Mouse (Mus musculus) ES-Bruce4 (cell line): Measurements from ENCODE around the gene Unc45b. TPM values are rescaled to one million over a fixed set of nuclear protein-coding genes. Genes with fewer than 3 reads are reported as not detected.
"Not testable (repeated sequence)": the region's sequence is repeated elsewhere in the genome, so short reads cannot be mapped to it uniquely, and the experiment has no call there.

Source experiments
- H3K27ac ChIP-seq: 2 replicates; pipeline ENCODE4 v1.5.1; 2012; ENCODE audit warnings: low read length, inconsistent platforms; ENCODE audit not compliant: insufficient read depth
- H3K27me3 ChIP-seq: 2 replicates; pipeline ENCODE4 v1.6.1; 2012; ENCODE audit warnings: mild to moderate bottlenecking, low read length, inconsistent platforms; ENCODE audit not compliant: control insufficient read depth, poor library complexity, insufficient read depth, severe bottlenecking
- H3K36me3 ChIP-seq: 2 replicates; pipeline ENCODE4 v1.6.1; 2012; ENCODE audit warnings: inconsistent platforms, mild to moderate bottlenecking, low read length, moderate library complexity; ENCODE audit not compliant: control insufficient read depth, poor library complexity, insufficient read depth, severe bottlenecking
- H3K4me1 ChIP-seq: one replicate; pipeline ENCODE4 v1.8.1; 2011; ENCODE audit warnings: low read length; ENCODE audit not compliant: control insufficient read depth, insufficient read depth
- H3K4me3 ChIP-seq: 2 replicates; pipeline ENCODE4 v1.5.1; 2011; ENCODE audit warnings: low read depth, mild to moderate bottlenecking, low read length
- H3K9ac ChIP-seq: 2 replicates; pipeline ENCODE4 v1.6.1; 2012; ENCODE audit warnings: low read depth, mild to moderate bottlenecking, inconsistent platforms; ENCODE audit not compliant: poor library complexity, severe bottlenecking
- H3K9me3 ChIP-seq: replicated peaks from 2 replicates; pipeline ENCODE4 v1.6.1; 2012; ENCODE audit warnings: mild to moderate bottlenecking, low read length, inconsistent platforms; ENCODE audit not compliant: control insufficient read depth, poor library complexity, insufficient read depth, severe bottlenecking
- CTCF ChIP-seq: IDR thresholded peaks from one replicate; pipeline ENCODE4 v1.8.1; 2011; ENCODE audit warnings: low read depth, low read length
- EP300 ChIP-seq: IDR thresholded peaks from 2 replicates; pipeline ENCODE4 v1.6.1; 2011; ENCODE audit warnings: low read depth, low read length; ENCODE audit not compliant: insufficient read depth
- POLR2A ChIP-seq: IDR thresholded peaks from one replicate; pipeline ENCODE4 v1.8.1; 2011; ENCODE audit warnings: low read length; ENCODE audit not compliant: insufficient read depth
- polyA plus RNA-seq: library from polyadenylated mRNA; stranded (reverse); fragments of >200 nt; gene quantifications from 2 replicates; pipeline ENCODE4 v1.2.4, GENCODE M21; 2011; ENCODE audit warnings: low read depth; ENCODE audit not compliant: missing spikeins, insufficient read depth, insufficient read length

The Unc45b gene
- polyA plus RNA-seq, 1 experiment, result 3.5 TPM

DNA sequence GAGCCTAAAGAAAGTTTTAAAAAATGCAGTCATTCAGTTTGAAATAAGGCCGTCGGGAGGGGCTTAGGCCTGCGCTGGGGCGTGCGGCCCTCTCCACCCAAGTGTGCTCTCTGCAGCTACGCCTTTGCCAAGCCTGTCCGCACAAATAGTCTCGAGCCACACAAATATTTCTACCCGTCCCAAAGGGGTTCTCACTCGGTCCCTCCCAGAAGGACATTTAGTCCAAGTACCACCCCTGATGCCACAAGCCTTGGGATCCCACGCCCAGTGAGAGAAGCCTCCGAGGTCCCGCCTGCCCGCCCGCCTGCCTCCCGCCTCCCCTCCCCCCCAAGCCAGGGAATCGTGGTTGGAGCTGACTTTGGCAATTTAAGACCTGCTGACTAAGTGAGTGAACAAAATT is 72.8 kb downstream of the Unc45b start:
- Histone ChIP-seq H3K27me3 (peaks cover 1% of the 10 kb centered on the region; the same call in 1 of the 2 replicates), H3K9ac (no peak overlapping the region), H3K36me3 (no peaks in the 10 kb centered on the region; the same call in 1 of the 2 replicates)

GRCm38 (mm10) chr11:82987621-82988020 is 77.3 kb downstream of the Unc45b start:
- Histone ChIP-seq H3K36me3 (no peaks in the 10 kb centered on the region; the same call in 1 of the 2 replicates), H3K4me3 (no peak overlapping the region), H3K27me3 (peaks cover 1% of the 10 kb centered on the region; the same call in 1 of the 2 replicates), H3K9ac (no peak overlapping the region), H3K4me1 (peaks cover 5% of the 10 kb centered on the region), H3K9me3 (no peaks in the 10 kb centered on the region), H3K27ac (no peak overlapping the region)
- TF ChIP-seq EP300 (no peak), CTCF (no peak), POLR2A (no peak)

More for the DNA sequence above, 72.8 kb downstream of the Unc45b start:
- Histone ChIP-seq H3K9me3 (no peaks in the 10 kb centered on the region), H3K4me1 (no peaks in the 10 kb centered on the region), H3K4me3 (no peak overlapping the region), H3K27ac (no peak overlapping the region)
- TF ChIP-seq CTCF, result no peak

GRCm38 (mm10) chr11:82989357-82989756 is 79.0 kb downstream of the Unc45b start:
- peak overlapping the region; percentile 27; the same call in 1 of the 2 replicates for H3K9ac ChIP-seq

GRCm38 (mm10) chr11:82990612-82991385 is 80.4 kb downstream of the Unc45b start:
- not testable (repeated sequence) for H3K4me1 ChIP-seq, H3K36me3 ChIP-seq, H3K27me3 ChIP-seq, H3K27ac ChIP-seq, H3K9me3 ChIP-seq
- H3K4me3 ChIP-seq, result peak overlapping the region; percentile 27
- H3K9ac ChIP-seq, result peak overlapping the region; percentile 13; the same call in 1 of the 2 replicates

More at GRCm38 (mm10) chr11:82989357-82989756, 79.0 kb downstream of the Unc45b start:
- Histone ChIP-seq H3K36me3 (no peaks in the 10 kb centered on the region; the same call in 1 of the 2 replicates), H3K27me3 (peaks cover 1% of the 10 kb centered on the region; the same call in 1 of the 2 replicates), H3K9me3 (no peaks in the 10 kb centered on the region), H3K4me1 (peaks cover 5% of the 10 kb centered on the region), H3K4me3 (no peak overlapping the region), H3K27ac (no peak overlapping the region)
- TF ChIP-seq CTCF (no peak), EP300 (peak; percentile 76; the same call in 1 of the 2 replicates), POLR2A (no peak)

DNA sequence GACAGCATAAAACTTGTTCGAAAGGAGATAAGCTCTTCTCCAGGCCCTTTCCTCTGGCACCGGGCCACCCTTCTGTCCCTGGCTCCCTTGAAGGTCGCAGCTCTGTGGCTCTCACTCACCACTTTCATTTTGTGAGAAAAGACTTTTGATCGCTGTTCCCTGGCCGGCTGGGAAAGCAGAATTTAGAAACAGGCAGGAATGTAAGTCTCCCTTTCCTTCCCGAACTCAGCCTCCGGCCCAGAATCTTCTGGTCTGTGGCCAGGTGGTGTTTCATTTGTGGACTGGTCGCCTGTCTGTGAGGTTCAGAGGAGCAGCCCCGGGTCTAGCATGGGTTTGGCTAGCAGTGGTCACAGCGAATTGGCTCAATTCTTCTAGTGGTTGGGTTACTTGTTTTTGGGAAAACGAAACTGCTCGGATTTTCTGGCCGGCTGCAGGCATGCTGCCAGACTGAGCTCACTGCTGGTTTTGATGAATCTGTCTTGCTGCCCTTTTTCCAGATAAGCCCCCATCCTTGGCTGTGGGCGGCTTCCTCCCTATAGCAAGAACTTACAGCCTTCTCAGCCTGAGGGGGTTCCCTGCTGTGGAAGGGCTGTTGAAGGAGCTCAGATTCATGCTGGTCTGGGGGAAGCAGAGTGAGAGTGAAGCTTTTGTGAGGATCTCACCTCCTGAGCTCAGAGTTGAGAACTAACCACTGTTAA is 81.3 kb downstream of the Unc45b start, which contains the start of gene Slfn9:
Gene Slfn9, minus strand, starts transcription at position 362 of the 698 bp plus-strand sequence.
- Histone ChIP-seq H3K4me1 (peaks cover 5% of the 10 kb centered on the region), H3K9me3 (no peaks in the 10 kb centered on the region), H3K27ac (no peak within 1 kb of the TSS), H3K9ac (no peak within 1 kb of the TSS), H3K36me3 (no peaks in the 10 kb centered on the region), H3K27me3 (peaks cover 1% of the 10 kb centered on the region; the same call in 1 of the 2 replicates), H3K4me3 (peak within 1 kb of the TSS; percentile 27)
- TF ChIP-seq EP300 (no peak), CTCF (no peak), POLR2A (no peak)

Other genes starting within 250 kb of the Unc45b start
- 1.1 and 1.6 TPM in 2 replicates for gene Cct6b, start 146.2 kb upstream of the Unc45b start, polyA plus RNA-seq
- 24.8 and 25.6 TPM in 2 replicates for gene Zfp830, start 146.2 kb upstream of the Unc45b start, polyA plus RNA-seq
- 56.3 and 64.7 TPM in 2 replicates for gene Lig3, start 129.4 kb upstream of the Unc45b start, polyA plus RNA-seq
- gene Rffl, start 39.3 kb upstream of the Unc45b start, polyA plus RNA-seq, result 27.4 and 29.9 TPM in 2 replicates
- gene Rad51d, start 19.9 kb upstream of the Unc45b start, polyA plus RNA-seq, result 23.9 and 25.8 TPM in 2 replicates
- gene Fndc8, start 18.4 kb upstream of the Unc45b start, polyA plus RNA-seq, result not detected in 2 replicates
- gene Nle1, start 2.1 kb upstream of the Unc45b start, polyA plus RNA-seq, result 32.3 and 40.9 TPM in 2 replicates
- gene Slfn5, start 40.8 kb downstream of the Unc45b start, polyA plus RNA-seq, result 3.7 and 4.2 TPM in 2 replicates
- 4.0 and 5.4 TPM in 2 replicates for gene Slfn9, start 81.3 kb downstream of the Unc45b start, polyA plus RNA-seq
- gene Slfn8, start 110.3 kb downstream of the Unc45b start, polyA plus RNA-seq, result not detected in 2 replicates
- 0.62 TPM in 1 of 2 replicates, not detected in the other for gene Slfn2, start 154.6 kb downstream of the Unc45b start, polyA plus RNA-seq
- gene Slfn1, start 206.3 kb downstream of the Unc45b start, polyA plus RNA-seq, result not detected in 2 replicates